Mouse (Mus musculus) kidney, adult 11 months (tissue): Measurements from ENCODE around the gene Gtf2ird1.

Source experiments
- DNase-seq: peaks from one replicate; pipeline ENCODE4 v3.0.0; 2022

Gene Gtf2ird1

GRCm38 (mm10) chr5:134310201-134310600 is 146.3 kb downstream of the Gtf2ird1 start:
- DNase-seq, result no peak

GRCm38 (mm10) chr5:134309345-134309744 is 147.2 kb downstream of the Gtf2ird1 start:
- DNase-seq, result no peak
